Mouse (Mus musculus) ES-E14 (cell line): ENCODE data around the gene Gm5678.

Experiments used
- HCFC1 ChIP-seq: IDR thresholded peaks from 2 replicates; pipeline ENCODE4 v1.6.1; 2012; ENCODE audit warnings: low read length, inconsistent platforms, borderline replicate concordance; ENCODE audit not compliant: insufficient read depth
- MAFK ChIP-seq: IDR thresholded peaks from 2 replicates; pipeline ENCODE4 v1.6.1; 2014; ENCODE audit warnings: mild to moderate bottlenecking, low read depth, low read length, inconsistent platforms; ENCODE audit not compliant: insufficient read depth
- ZC3H11A ChIP-seq: IDR thresholded peaks from 2 replicates; pipeline ENCODE4 v1.6.1; 2012; ENCODE audit warnings: low read depth, mild to moderate bottlenecking, inconsistent platforms, low read length, borderline replicate concordance

DNA sequence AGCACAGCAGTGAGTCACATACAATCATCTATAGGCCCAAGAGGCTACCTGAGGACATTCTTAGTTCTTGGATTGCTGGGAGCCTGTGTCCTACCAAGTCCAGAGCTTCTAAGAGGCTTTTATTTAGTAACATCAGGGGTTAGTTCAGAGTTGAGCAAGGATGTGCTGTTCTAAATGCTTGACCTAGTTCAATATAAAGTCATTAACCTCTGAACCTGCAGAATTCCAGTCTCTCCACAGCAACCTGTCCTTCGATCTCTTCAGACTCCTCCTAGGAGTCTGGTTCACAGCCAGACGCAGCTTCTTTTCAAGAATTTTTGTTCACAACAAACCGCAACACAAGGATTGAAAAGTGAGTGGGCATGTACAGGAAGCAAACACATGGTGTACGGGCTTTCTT, 16.9 kb upstream of the Gm5678 start:
- TF ChIP-seq HCFC1 (no peak), ZC3H11A (no peak), MAFK (no peak)
